Mouse (Mus musculus): Measurements from ENCODE around the gene Cox4i2.

- TF ChIP-seq POLR2A (IDR thresholded peaks at IDR 0.05; ENCODE audit: insufficient read depth, low read depth, low read length) (no peak), CTCF (IDR thresholded peaks at IDR 0.05; ENCODE audit: insufficient read depth, low read depth, low read length) (no peak)
These were observed 22.0 kb downstream of the Cox4i2 start for GRCm38 (mm10) chr2:152776019-152776418.

Measured in olfactory bulb, adult 2 months (tissue).